Mouse (Mus musculus) kidney, embryonic 14.5 days (tissue): ENCODE measurements at regions not wholly inside any gene's neighbourhood (a gene's known extent, or its start where the extent isn't known, plus 50 kb on each side); places are given as distances from the start of the nearest gene placed in this dataset.
A peak's percentile ranks its signal among the peaks of the same experiment; 100 is the strongest.

ENCODE experiments used
- ATAC-seq: fragments of 200-750 bp; cut with Nextera tagmentation; 2 replicates; pipeline ENCODE4 v1.8.0; 2017; ENCODE audit warnings: moderate number of reproducible peaks, mild to moderate bottlenecking, moderate TSS enrichment, moderate library complexity; ENCODE audit not compliant: low FRiP score, low TSS enrichment
- H3K27ac ChIP-seq: fragments of 300-500 bp; sonication (generic); 2 replicates; pipeline ENCODE4 v1.5.1; 2014; ENCODE audit warnings: low read depth, mild to moderate bottlenecking, low read length, moderate library complexity, mixed read lengths
- H3K27me3 ChIP-seq: fragments of 300-500 bp; sonication (generic); 2 replicates; pipeline ENCODE4 v1.6.1; 2014; ENCODE audit warnings: mild to moderate bottlenecking, low read length; ENCODE audit not compliant: control insufficient read depth, insufficient read depth
- H3K36me3 ChIP-seq: fragments of 300-500 bp; sonication (generic); 2 replicates; pipeline ENCODE4 v1.6.1; 2014; ENCODE audit warnings: low read length, mixed read lengths; ENCODE audit not compliant: control insufficient read depth, insufficient read depth
- H3K4me1 ChIP-seq: fragments of 300-500 bp; sonication (generic); 2 replicates; pipeline ENCODE4 v1.6.1; 2014; ENCODE audit warnings: low read length, mixed read lengths; ENCODE audit not compliant: control insufficient read depth, insufficient read depth
- H3K4me2 ChIP-seq: fragments of 300-500 bp; sonication (generic); replicated peaks from 2 replicates; pipeline ENCODE4 v1.6.1; 2014; ENCODE audit warnings: low read depth, mild to moderate bottlenecking, low read length
- H3K4me3 ChIP-seq: fragments of 300-500 bp; sonication (generic); 2 replicates; pipeline ENCODE4 v1.5.1; 2014; ENCODE audit warnings: mild to moderate bottlenecking, low read length
- H3K9ac ChIP-seq: fragments of 300-500 bp; sonication (generic); 2 replicates; pipeline ENCODE4 v1.6.1; 2014; ENCODE audit warnings: low read depth, mild to moderate bottlenecking, low read length, moderate library complexity
- H3K9me3 ChIP-seq: fragments of 300-500 bp; sonication (generic); 2 replicates; pipeline ENCODE4 v1.6.1; 2016; ENCODE audit warnings: low read length; ENCODE audit not compliant: control insufficient read depth
- WGBS: fragments of 180-500 bp; shearing (Covaris S2); extraction: QIAGEN DNeasy Blood & Tissue Kit; methylation state at CpG from one replicate; pipeline ENCODE4 v1.1.7; 2014; 5-methylcytosine and 5-hydroxymethylcytosine counted together

DNA sequence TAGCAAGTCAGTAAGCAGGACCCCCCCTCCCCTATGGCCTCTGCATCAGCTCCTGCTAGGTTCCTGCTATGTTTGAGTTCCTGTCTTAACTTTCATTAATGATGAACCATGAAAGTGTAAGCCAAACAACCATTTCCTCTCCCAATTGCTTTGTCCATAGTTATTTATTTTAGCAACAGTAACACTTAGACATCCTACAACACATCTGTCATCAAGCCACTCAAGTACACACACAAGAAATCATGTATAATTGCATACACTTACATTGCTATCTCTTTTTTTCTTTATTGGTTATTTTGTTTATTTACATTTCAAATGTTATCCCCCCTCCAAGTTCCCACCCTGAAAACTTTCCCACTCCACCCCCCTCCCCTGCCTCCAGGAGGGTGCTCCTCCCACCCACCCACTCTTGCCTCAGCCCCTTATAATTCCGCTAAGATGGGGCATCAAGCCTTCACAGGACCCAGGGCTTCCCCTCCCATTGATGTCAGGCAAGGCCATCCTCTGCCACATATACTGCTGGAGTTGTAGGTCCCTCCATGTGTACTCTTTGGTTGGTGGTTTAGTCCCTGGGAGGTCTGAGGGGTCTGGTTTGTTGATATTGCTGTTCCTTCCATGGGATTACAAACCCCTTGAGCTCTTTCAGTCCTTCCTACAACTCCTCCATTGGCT lies 310.9 kb upstream of the Ccnh start:
- Histone ChIP-seq H3K4me3 (no peak overlapping the region), H3K36me3 (no peaks in the 10 kb centered on the region), H3K4me1 (no peaks in the 10 kb centered on the region), H3K9me3 (no peaks in the 10 kb centered on the region), H3K27ac (no peak overlapping the region), H3K4me2 (no peak overlapping the region), H3K27me3 (no peaks in the 10 kb centered on the region), H3K9ac (no peak overlapping the region)
- no peak for ATAC-seq
- WGBS: 65% methylated on average over 1 of the region's 1 CpGs

DNA sequence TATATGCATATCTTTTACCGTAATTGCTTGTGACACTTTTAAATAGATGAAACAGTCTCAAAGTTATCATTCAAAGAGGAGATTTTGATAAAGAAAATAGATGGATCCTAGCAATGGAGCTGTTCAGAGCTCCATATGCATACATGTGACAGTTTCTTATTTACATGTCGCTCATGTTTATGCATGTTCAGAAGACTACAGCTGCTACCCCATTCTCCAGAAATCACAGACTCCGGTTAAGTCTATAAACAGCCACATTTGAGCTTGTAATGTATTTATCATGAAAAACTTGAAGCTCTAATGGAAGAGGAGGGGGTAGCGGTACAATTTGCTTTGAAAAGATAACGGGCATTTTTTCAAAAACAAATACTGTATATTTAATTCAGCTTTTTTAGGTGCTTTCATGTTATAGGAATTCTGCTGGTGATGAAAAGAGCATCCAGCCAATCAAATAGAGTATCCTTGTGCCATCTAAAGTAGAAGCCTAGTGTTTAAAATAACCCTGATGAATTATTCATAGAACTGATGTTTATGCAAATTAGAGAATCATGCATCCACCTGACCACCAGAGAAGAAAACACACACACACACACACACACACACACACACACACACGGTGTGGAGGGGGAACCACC lies 283.7 kb upstream of the Ccnh start:
- Histone ChIP-seq H3K9ac (no peak overlapping the region), H3K27me3 (no peaks in the 10 kb centered on the region), H3K9me3 (no peaks in the 10 kb centered on the region), H3K4me2 (no peak overlapping the region), H3K27ac (no peak overlapping the region), H3K4me1 (no peaks in the 10 kb centered on the region), H3K36me3 (no peaks in the 10 kb centered on the region), H3K4me3 (no peak overlapping the region)
- 84% methylated on average over 6 of the region's 6 CpGs for WGBS
- no peak for ATAC-seq

GRCm38 (mm10) chr13:84905994-84906393 lies 283.2 kb upstream of the Ccnh start:
- no peak overlapping the region for H3K4me3 ChIP-seq
- WGBS: 65% methylated on average over 3 of the region's 3 CpGs
- no peak overlapping the region for H3K27ac ChIP-seq
- H3K9me3 ChIP-seq: no peaks in the 10 kb centered on the region
- ATAC-seq: no peak
- no peaks in the 10 kb centered on the region for H3K27me3 ChIP-seq
- H3K9ac ChIP-seq: no peak overlapping the region
- H3K4me1 ChIP-seq: no peaks in the 10 kb centered on the region
- no peaks in the 10 kb centered on the region for H3K36me3 ChIP-seq
- no peak overlapping the region for H3K4me2 ChIP-seq

DNA sequence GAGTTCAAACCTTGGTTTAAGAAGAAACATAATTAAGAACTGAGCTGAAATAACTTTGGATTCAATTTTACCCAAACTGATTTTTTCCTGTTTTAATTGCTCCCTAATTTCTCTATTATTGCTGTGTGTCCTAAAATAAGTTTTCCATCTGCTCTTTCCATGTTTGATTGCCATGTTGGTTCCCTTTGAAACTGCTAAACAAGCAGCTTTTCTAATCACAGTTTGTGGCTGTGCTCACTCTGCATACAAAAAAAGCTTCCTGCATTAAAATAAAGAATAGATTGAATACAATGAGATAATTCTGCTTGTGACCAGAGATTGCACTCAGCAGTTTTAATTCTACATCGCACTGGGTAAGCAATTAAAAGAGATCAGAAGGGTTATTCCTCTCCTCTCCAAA lies 257.9 kb upstream of the Ccnh start:
- ATAC-seq: no peak
- H3K36me3 ChIP-seq: no peaks in the 10 kb centered on the region
- H3K4me2 ChIP-seq: no peak overlapping the region
- no peak overlapping the region for H3K9ac ChIP-seq
- no peak overlapping the region for H3K4me3 ChIP-seq
- H3K27me3 ChIP-seq: no peaks in the 10 kb centered on the region
- no peaks in the 10 kb centered on the region for H3K9me3 ChIP-seq
- H3K4me1 ChIP-seq: no peaks in the 10 kb centered on the region
- no peak overlapping the region for H3K27ac ChIP-seq
- 89% methylated on average over 1 of the region's 1 CpGs for WGBS

DNA sequence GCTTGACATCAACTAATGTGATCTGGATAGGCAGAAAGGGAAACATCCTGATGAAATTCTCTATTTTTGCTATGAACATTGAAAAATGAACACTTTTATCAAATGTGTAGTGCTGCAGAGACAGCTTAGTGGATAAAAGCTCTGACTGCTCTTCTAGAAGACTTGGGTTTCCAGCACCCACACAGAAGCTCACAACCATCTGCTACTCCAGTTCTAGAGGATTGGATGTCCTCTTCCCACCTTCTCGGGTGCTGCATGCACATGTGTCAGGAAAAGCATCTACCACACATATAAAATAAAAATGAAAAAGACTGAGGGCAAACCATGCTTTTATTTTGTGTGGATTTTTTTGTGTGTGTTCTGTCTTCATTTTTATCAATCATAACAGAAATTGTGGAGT lies 253.6 kb upstream of the Ccnh start:
- Histone ChIP-seq H3K27me3 (no peaks in the 10 kb centered on the region), H3K9ac (no peak overlapping the region), H3K36me3 (no peaks in the 10 kb centered on the region), H3K27ac (no peak overlapping the region), H3K9me3 (no peaks in the 10 kb centered on the region), H3K4me3 (no peak overlapping the region), H3K4me1 (no peaks in the 10 kb centered on the region), H3K4me2 (no peak overlapping the region)
- WGBS: 95% methylated on average over 1 of the region's 1 CpGs
- no peak for ATAC-seq

DNA sequence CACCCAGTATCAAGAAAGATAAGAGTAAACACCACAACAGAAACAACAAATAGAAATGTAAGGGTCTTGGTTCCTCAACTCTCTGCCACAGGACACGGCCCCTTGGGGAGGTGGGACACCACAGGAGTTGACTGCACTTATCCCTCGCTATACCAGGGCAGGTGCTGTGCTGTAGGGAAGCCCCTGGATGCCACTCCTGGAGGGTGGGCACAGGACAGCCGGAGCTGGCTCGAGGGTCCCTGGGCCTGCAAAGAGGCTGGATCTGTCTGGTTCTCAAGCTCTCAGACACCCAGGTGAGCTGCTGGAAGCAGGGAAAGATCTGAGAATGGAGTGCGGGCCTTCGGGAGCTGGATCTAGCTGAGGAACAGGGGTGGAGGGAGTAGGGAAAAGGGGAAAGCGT lies 249.5 kb upstream of the Ccnh start:
- H3K4me3 ChIP-seq: no peak overlapping the region
- ATAC-seq: no peak
- H3K36me3 ChIP-seq: no peaks in the 10 kb centered on the region
- H3K27me3 ChIP-seq: no peaks in the 10 kb centered on the region
- no peaks in the 10 kb centered on the region for H3K9me3 ChIP-seq
- no peak overlapping the region for H3K27ac ChIP-seq
- no peaks in the 10 kb centered on the region for H3K4me1 ChIP-seq
- no peak overlapping the region for H3K4me2 ChIP-seq
- no peak overlapping the region for H3K9ac ChIP-seq
- WGBS: 86% methylated on average over 7 of the region's 7 CpGs

DNA sequence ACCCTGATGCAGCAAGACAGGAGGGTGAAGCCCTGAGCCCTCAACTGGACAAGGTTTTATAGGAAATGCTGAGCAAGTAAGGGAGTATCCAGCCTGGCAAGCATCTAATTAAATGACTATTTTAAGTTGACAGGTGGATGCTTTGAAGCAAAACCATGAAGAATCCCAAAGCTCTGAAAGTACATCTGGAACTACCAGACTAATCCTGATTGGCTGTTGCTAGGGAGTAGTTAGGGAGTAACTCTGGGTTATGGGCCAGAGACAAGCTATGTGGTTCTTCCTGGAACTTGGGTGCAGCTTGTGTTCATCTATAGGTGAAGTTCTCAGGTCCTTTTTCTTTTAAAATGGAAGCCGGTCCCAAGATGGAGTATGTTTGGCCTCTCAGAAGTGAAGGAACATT lies 248.3 kb upstream of the Ccnh start:
- 95% methylated on average over 1 of the region's 1 CpGs for WGBS
- H3K4me3 ChIP-seq: no peak overlapping the region
- ATAC-seq: peak; percentile 32; the same call in 1 of the 2 replicates
- H3K4me1 ChIP-seq: no peaks in the 10 kb centered on the region
- no peaks in the 10 kb centered on the region for H3K36me3 ChIP-seq
- H3K9me3 ChIP-seq: no peaks in the 10 kb centered on the region
- no peak overlapping the region for H3K27ac ChIP-seq
- H3K27me3 ChIP-seq: no peaks in the 10 kb centered on the region
- no peak overlapping the region for H3K9ac ChIP-seq
- H3K4me2 ChIP-seq: no peak overlapping the region

GRCm38 (mm10) chr13:84950873-84951272 lies 238.3 kb upstream of the Ccnh start:
- H3K27me3 ChIP-seq: no peaks in the 10 kb centered on the region
- H3K9ac ChIP-seq: no peak overlapping the region
- H3K4me2 ChIP-seq: no peak overlapping the region
- no peak overlapping the region for H3K4me3 ChIP-seq
- no peaks in the 10 kb centered on the region for H3K36me3 ChIP-seq
- H3K9me3 ChIP-seq: no peaks in the 10 kb centered on the region
- 32% methylated on average over 1 of the region's 1 CpGs for WGBS
- ATAC-seq: no peak
- no peaks in the 10 kb centered on the region for H3K4me1 ChIP-seq
- H3K27ac ChIP-seq: no peak overlapping the region

GRCm38 (mm10) chr13:84953161-84953560 lies 236.0 kb upstream of the Ccnh start:
- Histone ChIP-seq H3K36me3 (no peaks in the 10 kb centered on the region), H3K4me3 (no peak overlapping the region), H3K4me1 (no peaks in the 10 kb centered on the region), H3K27ac (no peak overlapping the region), H3K27me3 (no peaks in the 10 kb centered on the region), H3K9ac (no peak overlapping the region), H3K9me3 (no peaks in the 10 kb centered on the region), H3K4me2 (no peak overlapping the region)
- no peak for ATAC-seq
- 95% methylated on average over 2 of the region's 2 CpGs for WGBS
